Mouse (Mus musculus) cerebellum, adult 2 months (tissue): ENCODE data around the gene Efna3.

Source experiments
- CTCF ChIP-seq: fragments of 200-500 bp; IDR thresholded peaks from 2 replicates; pipeline ENCODE4 v1.5.1; 2011; ENCODE audit warnings: low read depth, mild to moderate bottlenecking, control low read depth, low read length, moderate library complexity, borderline replicate concordance; ENCODE audit not compliant: insufficient read depth
- POLR2A ChIP-seq: fragments of 200-500 bp; IDR thresholded peaks from 2 replicates; pipeline ENCODE4 v1.6.1; 2011; ENCODE audit warnings: low read length, control low read depth, borderline replicate concordance; ENCODE audit not compliant: insufficient read depth

DNA sequence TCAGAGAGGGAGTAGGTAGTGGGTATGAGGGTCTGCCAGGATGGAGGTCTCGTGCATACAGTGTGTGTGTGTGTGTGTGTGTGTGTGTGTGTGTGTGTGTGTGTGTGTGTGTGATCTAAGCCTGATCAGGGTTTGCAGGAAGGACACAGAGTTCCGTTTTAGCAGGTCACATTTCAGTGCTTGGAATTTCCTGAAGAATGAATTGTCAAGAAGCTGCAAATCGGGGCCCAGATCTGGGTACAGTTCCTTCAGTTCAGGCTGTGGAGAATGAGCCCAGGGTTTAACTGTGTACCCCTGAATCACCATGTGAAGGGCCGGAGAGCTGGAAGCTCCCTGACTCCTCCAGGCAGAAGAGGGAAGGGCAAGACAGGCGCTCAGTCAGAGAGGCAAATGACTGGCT is 35.5 kb downstream of the Efna3 start:
- TF ChIP-seq CTCF: no peak
- no peak for TF ChIP-seq POLR2A
